Mouse (Mus musculus) forebrain, embryonic 10.5 days (tissue): ENCODE results near the gene Sctr. TPM values are rescaled to one million over a fixed set of nuclear protein-coding genes. Genes with fewer than 3 reads are reported as not detected.

Experiments
- DNase-seq: peaks from one replicate; pipeline ENCODE4 v3.0.0-alpha.2; 2017; ENCODE audit warnings: low spot score; ENCODE audit errors: extremely low spot score
- H3K27ac ChIP-seq: fragments of 300-500 bp; sonication (generic); 2 replicates; pipeline ENCODE4 v1.5.1; 2016; ENCODE audit warnings: mild to moderate bottlenecking
- H3K27me3 ChIP-seq: fragments of 300-500 bp; sonication (generic); 2 replicates; pipeline ENCODE4 v1.6.1; 2016; ENCODE audit warnings: mild to moderate bottlenecking; ENCODE audit not compliant: poor library complexity, severe bottlenecking
- H3K36me3 ChIP-seq: fragments of 300-500 bp; sonication (generic); replicated peaks from 2 replicates; pipeline ENCODE4 v1.6.1; 2016; ENCODE audit warnings: mild to moderate bottlenecking, moderate library complexity
- H3K4me1 ChIP-seq: fragments of 300-500 bp; sonication (generic); 2 replicates; pipeline ENCODE4 v1.6.1; 2016
- H3K4me3 ChIP-seq: fragments of 300-500 bp; sonication (generic); 2 replicates; pipeline ENCODE4 v1.5.1; 2016; ENCODE audit warnings: mild to moderate bottlenecking, moderate library complexity
- H3K9me3 ChIP-seq: fragments of 300-500 bp; sonication (generic); 2 replicates; pipeline ENCODE4 v1.6.1; 2016; ENCODE audit warnings: mild to moderate bottlenecking, moderate library complexity
- WGBS: fragments of 180-500 bp; shearing (Covaris S2); methylation state at CpG from one replicate; pipeline ENCODE4 v1.1.7; 2016; 5-methylcytosine and 5-hydroxymethylcytosine counted together
- polyA plus RNA-seq: library from polyadenylated mRNA; unstranded; fragments of >200 nt; fragmentation: Nextera tagmentation; extraction: Ambion mirVana; gene quantifications from 2 replicates; pipeline ENCODE4 v1.2.1, GENCODE M21; 2016

Sctr gene
- polyA plus RNA-seq, 1 experiment from 2014 or later, result 0.16 TPM

GRCm38 (mm10) chr1:120062231-120062630 lies 55.5 kb downstream of the Sctr start:
- peaks cover 8% of the 10 kb centered on the region for H3K4me1 ChIP-seq
- no peaks in the 10 kb centered on the region for H3K9me3 ChIP-seq
- H3K27me3 ChIP-seq, result no peaks in the 10 kb centered on the region
- no peak for DNase-seq
- no peak overlapping the region for H3K27ac ChIP-seq
- WGBS, result 89% methylated on average over 7 of the region's 7 CpGs
- H3K36me3 ChIP-seq, result no peaks in the 10 kb centered on the region
- H3K4me3 ChIP-seq, result no peak overlapping the region

GRCm38 (mm10) chr1:120064036-120064682 lies 57.5 kb downstream of the Sctr start:
- 0 out of 2 replicates have a peak, but pooled peaks cover 3% of the 10 kb centered on the region for H3K4me1 ChIP-seq
- DNase-seq, result no peak
- no peak overlapping the region for H3K4me3 ChIP-seq
- no peaks in the 10 kb centered on the region for H3K27me3 ChIP-seq
- 91% methylated on average over 11 of the region's 11 CpGs for WGBS
- H3K9me3 ChIP-seq, result no peaks in the 10 kb centered on the region
- no peak overlapping the region for H3K27ac ChIP-seq
- no peaks in the 10 kb centered on the region for H3K36me3 ChIP-seq

GRCm38 (mm10) chr1:120066159-120066558 lies 59.5 kb downstream of the Sctr start:
- peaks cover 2% of the 10 kb centered on the region; the same call in 1 of the 2 replicates for H3K27me3 ChIP-seq
- no peaks in the 10 kb centered on the region for H3K9me3 ChIP-seq
- H3K27ac ChIP-seq, result no peak overlapping the region
- H3K4me3 ChIP-seq, result no peak overlapping the region
- no peak for DNase-seq
- WGBS, result 87% methylated on average over 8 of the region's 8 CpGs
- no peaks in the 10 kb centered on the region for H3K36me3 ChIP-seq
- 0 out of 2 replicates have a peak, but pooled peaks cover 6% of the 10 kb centered on the region for H3K4me1 ChIP-seq

GRCm38 (mm10) chr1:120066625-120067024 lies 59.9 kb downstream of the Sctr start:
- 90% methylated on average over 3 of the region's 3 CpGs for WGBS
- H3K36me3 ChIP-seq, result no peaks in the 10 kb centered on the region
- H3K27ac ChIP-seq, result no peak overlapping the region
- H3K9me3 ChIP-seq, result no peaks in the 10 kb centered on the region
- peaks cover 7% of the 10 kb centered on the region for H3K27me3 ChIP-seq
- no peak overlapping the region for H3K4me3 ChIP-seq
- H3K4me1 ChIP-seq, result 0 out of 2 replicates have a peak, but pooled peaks cover 6% of the 10 kb centered on the region
- no peak for DNase-seq

- Histone ChIP-seq H3K9me3 (no peaks in the 10 kb centered on the region), H3K4me1 (peaks cover 22% of the 10 kb centered on the region), H3K36me3 (no peaks in the 10 kb centered on the region), H3K4me3 (no peak overlapping the region), H3K27ac (no peak overlapping the region), H3K27me3 (peaks cover 29% of the 10 kb centered on the region)
- WGBS, result 81% methylated on average over 5 of the region's 5 CpGs
- no peak for DNase-seq
Observed at GRCm38 (mm10) chr1:120069120-120069519, 62.4 kb downstream of the Sctr start.

- no peak overlapping the region for H3K4me3 ChIP-seq
- H3K27me3 ChIP-seq, result peaks cover 39% of the 10 kb centered on the region
- H3K27ac ChIP-seq, result no peak overlapping the region
- H3K36me3 ChIP-seq, result no peaks in the 10 kb centered on the region
- H3K4me1 ChIP-seq, result peaks cover 32% of the 10 kb centered on the region
- no peak for DNase-seq
- no peaks in the 10 kb centered on the region for H3K9me3 ChIP-seq
- WGBS, result 64% methylated on average over 6 of the region's 6 CpGs
Observed at GRCm38 (mm10) chr1:120070168-120070567, 63.5 kb downstream of the Sctr start.

GRCm38 (mm10) chr1:120071133-120071532 lies 64.4 kb downstream of the Sctr start:
- Histone ChIP-seq H3K36me3 (no peaks in the 10 kb centered on the region), H3K9me3 (no peaks in the 10 kb centered on the region), H3K27me3 (peaks cover 49% of the 10 kb centered on the region), H3K4me3 (no peak overlapping the region), H3K27ac (no peak overlapping the region), H3K4me1 (peaks cover 32% of the 10 kb centered on the region)
- 95% methylated on average over 4 of the region's 4 CpGs for WGBS
- DNase-seq, result no peak

- no peak for DNase-seq
- no peaks in the 10 kb centered on the region for H3K36me3 ChIP-seq
- no peaks in the 10 kb centered on the region for H3K9me3 ChIP-seq
- H3K4me1 ChIP-seq, result peaks cover 39% of the 10 kb centered on the region
- peak overlapping the region; percentile 51 for H3K4me3 ChIP-seq
- 14% methylated on average over 16 of the region's 16 CpGs for WGBS
- peaks cover 53% of the 10 kb centered on the region for H3K27me3 ChIP-seq
- 0 out of 2 replicates have a peak overlapping the region, but pooled peaks have one; percentile 59 for H3K27ac ChIP-seq
Observed at GRCm38 (mm10) chr1:120072900-120073299, 66.2 kb downstream of the Sctr start.

GRCm38 (mm10) chr1:120073519-120074306 lies 67.0 kb downstream of the Sctr start, which contains the start of gene Tmem37:
Tmem37 (minus strand) TSS chr1:120074074.
- peaks cover 46% of the 10 kb centered on the region for H3K4me1 ChIP-seq
- no peaks in the 10 kb centered on the region for H3K9me3 ChIP-seq
- H3K4me3 ChIP-seq, result peak within 1 kb of the TSS; percentile 51
- H3K27me3 ChIP-seq, result peaks cover 53% of the 10 kb centered on the region
- 1% methylated on average over 40 of the region's 40 CpGs for WGBS
- peak; percentile 82 for DNase-seq
- H3K27ac ChIP-seq, result peak within 1 kb of the TSS; percentile 59
- no peaks in the 10 kb centered on the region for H3K36me3 ChIP-seq

GRCm38 (mm10) chr1:120074307-120074702 lies 67.6 kb downstream of the Sctr start:
- H3K4me3 ChIP-seq, result peak overlapping the region; percentile 51
- peak overlapping the region; percentile 59 for H3K27ac ChIP-seq
- H3K27me3 ChIP-seq, result peaks cover 53% of the 10 kb centered on the region
- no peaks in the 10 kb centered on the region for H3K36me3 ChIP-seq
- H3K4me1 ChIP-seq, result peaks cover 43% of the 10 kb centered on the region
- 15% methylated on average over 4 of the region's 4 CpGs for WGBS
- H3K9me3 ChIP-seq, result no peaks in the 10 kb centered on the region
- no peak for DNase-seq

GRCm38 (mm10) chr1:120074931-120075330 lies 68.2 kb downstream of the Sctr start:
- no peak overlapping the region for H3K27ac ChIP-seq
- H3K4me1 ChIP-seq, result peaks cover 43% of the 10 kb centered on the region
- DNase-seq, result no peak
- H3K9me3 ChIP-seq, result no peaks in the 10 kb centered on the region
- WGBS, result 75% methylated on average over 4 of the region's 4 CpGs
- H3K36me3 ChIP-seq, result no peaks in the 10 kb centered on the region
- H3K27me3 ChIP-seq, result peaks cover 53% of the 10 kb centered on the region
- H3K4me3 ChIP-seq, result no peak overlapping the region

GRCm38 (mm10) chr1:120075507-120075906 lies 68.8 kb downstream of the Sctr start:
- Histone ChIP-seq H3K36me3 (no peaks in the 10 kb centered on the region), H3K4me3 (no peak overlapping the region), H3K9me3 (no peaks in the 10 kb centered on the region), H3K4me1 (peaks cover 40% of the 10 kb centered on the region), H3K27ac (no peak overlapping the region), H3K27me3 (peaks cover 56% of the 10 kb centered on the region)
- 83% methylated on average over 5 of the region's 5 CpGs for WGBS
- no peak for DNase-seq
